Mouse (Mus musculus) heart, adult 18-20 months (tissue): ENCODE measurements around the gene Pycr1. TPM values are rescaled to one million over a fixed set of nuclear protein-coding genes. Genes with fewer than 3 reads are reported as not detected.

ENCODE experiments used
- DNase-seq, 2 experiments: peaks; one replicate each; pipeline ENCODE4 v3.0.0; 2021 to 2022; ENCODE audit warnings: mixed read lengths in 1 of 2
- total RNA-seq, 2 experiments: library from RNA; stranded (reverse); gene quantifications; 2 replicates each; pipeline ENCODE4 v1.2.3; 2021

Pycr1 gene
- total RNA-seq, 2 experiments from 2014 or later, result 1.1 to 1.3 TPM

DNA sequence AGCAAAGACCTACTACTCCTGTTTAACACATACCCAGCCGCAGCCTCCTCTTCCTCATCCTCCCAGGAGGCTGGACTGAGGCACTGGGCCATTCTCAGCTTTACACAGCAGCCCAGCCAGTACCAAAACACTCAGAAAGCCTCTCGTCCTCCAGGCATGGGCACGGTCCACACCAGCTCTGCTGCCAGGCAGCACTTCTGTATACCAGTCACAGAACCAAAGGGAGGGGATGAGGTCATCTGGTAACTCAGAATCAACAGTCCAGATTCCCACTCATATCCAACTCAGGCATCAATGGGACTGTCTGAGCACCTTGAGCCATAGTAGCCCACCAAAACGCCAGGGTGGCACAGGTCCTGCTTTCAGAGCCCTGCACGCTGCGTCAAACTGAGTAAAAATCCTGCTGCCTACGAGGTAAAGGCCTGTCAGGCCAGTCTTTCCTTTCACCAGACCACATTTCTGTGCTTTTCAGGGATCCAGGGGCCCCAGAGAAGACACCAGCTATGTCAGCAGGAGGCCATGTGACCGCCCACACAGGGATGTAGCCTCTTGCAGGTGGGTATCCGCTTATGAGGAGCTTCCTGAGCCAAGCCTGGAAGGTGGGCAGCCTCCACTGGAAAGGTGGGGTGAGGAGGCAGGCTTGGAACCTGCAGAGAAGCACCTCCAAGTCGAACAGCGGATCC, 16.6 kb downstream of the Pycr1 start:
- no peak for DNase-seq

DNA sequence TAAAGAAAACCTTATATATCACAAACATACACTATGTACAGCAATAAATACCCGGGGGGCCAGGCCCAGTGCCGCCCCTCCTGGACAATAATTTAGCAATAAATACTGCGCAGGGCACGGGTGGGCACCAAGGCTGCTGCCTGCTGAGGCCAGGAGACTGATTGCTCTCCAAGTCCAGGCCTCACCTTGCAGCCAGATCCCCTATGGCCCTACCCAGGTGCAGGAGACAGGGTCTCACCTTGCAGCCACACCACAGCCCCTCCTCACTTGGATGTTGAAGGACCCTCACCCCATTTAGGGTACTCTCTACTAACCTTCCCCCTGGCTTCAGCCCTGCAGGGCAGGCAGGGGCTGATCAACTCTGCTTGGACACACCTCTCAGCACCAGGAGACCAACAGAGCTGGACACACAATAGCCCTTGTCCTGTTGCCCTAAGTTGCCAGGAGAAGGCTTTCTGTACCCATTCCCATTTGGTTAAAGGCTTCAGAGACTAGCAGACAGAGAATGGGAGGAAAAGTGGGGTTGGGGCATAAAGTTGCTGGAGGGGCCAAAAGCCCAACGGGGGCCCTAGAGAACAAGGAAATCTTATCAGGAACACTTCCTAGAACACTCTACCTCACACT, 18.3 kb downstream of the Pycr1 start, which contains the start of gene Sirt7:
Gene Sirt7 (minus strand): TSS at position 89 of the 624 bp plus-strand sequence.
- no peak for DNase-seq

DNA sequence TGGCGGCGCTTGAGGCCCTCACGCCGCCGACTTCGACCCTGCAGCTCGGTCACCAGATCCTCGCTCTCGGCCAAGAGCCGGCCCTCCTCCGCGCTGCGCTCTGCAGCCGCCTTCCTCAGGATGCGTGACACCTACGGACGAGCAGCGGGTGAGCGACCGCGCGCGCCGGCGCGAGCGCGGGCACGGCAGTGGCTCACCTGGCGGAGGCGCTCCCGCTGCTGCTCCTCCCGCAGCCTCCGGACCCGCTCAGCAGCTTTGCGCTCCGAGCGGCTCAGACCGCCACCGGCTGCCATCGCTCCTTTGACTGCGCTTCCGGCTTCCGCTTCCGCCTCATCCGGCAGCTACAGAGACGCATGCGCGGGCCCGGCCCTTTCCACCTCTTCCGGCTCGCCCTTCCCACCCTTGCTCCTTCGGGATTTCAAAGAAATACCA, 18.9 kb downstream of the Pycr1 start:
- peak; percentile 89 to 93 for DNase-seq

DNA sequence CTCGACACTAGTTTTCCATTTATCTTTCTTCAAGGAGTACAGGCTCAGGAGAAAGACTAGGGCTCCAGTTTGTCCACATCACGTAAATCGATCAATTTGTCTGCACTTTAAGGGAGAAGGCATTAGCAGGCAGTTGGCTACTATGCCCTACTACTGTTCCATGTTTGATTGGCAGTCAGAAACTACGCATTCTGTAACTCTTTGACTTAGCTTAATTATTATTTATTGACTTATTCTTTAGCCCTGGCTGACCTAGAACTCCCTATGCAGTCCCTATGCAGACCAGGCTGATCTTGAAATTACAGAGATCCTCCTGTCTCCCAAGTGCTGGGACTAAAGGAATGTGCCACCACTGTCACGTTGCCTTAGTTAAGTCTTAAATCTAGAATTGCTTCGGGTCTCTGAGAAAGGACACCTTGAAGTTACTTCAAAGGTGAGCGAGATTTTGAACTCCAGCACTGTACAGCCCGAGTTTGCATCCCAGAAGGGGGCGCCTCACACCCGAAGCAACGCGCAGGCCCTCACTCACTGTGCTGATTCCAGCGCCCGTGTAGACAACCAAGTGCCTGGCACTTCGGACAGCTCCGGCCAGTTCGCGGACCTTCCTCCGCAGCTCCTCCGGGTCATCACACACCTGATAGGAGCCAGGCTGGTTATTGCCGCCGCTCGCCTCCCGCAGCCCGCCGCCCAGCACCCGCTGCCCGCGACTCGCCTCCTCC, 19.4 kb downstream of the Pycr1 start:
- DNase-seq, result peak; percentile 57 to 75

DNA sequence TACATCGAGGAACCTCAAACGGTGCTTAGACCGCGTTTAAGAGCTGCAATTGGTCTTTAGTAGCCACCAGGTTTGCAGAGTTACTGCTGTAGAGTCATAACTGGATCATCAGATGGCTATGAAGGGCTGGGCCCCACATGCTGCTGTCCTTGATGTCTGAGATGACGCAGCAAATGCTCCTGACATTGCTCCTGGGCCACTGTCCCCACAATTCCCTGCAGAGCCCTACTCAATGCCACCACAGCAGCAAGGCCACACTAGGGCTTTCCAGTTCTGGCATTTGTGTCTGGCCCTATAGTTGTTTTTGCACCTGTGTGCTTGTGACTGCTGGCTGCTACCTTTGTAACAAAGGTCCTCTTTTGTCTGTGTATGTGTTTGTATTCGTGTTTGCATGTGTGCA, 20.8 kb downstream of the Pycr1 start:
- no peak for DNase-seq

DNA sequence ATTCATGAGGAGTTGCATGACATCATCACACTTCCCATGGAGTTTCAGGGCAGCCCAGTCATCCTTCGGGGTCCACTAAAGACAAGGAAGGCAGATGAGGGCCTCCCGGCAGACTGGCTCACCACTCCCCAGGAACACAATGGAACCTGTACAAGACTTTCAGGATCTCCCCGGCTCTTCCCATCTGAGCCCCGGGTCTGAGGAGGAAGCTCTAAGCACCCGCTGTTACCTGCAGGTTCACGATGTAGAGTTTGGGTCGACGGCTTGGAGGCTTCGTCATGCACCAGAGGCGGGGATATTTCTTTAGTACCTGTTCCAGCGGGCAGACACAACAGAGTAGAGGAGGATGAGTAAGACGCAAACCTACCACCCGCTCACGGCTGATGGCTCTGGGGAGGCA, 23.4 kb downstream of the Pycr1 start:
- DNase-seq, result no peak

DNA sequence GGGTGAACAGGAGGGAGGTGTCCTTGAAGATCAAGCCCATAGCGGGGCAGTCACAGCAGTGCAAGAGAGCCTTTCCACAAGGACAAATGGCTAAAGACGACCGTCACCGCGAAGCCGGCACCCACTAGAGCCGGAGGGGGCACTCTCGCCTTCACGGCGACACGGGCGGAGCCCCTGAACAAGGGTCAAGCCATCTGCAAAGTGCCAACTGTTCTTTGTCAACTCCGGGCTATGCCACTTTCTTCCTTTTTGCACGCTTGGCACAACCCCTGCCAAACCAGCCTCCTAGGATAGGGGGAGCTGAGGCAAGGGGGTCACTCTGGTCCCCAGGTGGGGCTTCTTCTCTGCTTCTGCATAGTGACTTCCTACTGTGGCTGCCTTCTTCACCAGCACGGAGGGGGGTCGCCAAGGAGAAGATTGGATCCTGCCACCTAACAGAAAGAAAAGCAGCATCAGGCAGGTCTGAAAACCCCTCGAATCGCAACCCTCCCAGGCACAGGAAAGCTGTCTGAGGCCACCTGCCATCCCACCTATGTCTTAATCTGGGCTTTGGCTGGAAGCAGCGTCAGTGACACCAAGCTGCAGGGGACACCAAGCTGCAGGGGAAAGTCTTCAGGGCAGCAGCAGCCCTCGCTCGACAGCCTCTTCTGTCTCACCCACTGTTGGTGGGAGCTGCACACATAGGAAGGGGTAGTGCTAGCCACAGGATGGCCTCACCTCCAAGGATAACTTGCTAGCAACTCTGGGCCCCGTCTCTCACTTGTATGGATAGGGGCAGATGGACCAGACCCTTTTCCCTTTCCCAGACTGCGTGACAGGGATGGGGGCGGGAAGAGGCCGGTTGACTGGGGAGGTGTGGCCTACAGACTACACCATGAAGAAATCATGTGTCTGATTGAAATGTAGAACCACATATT, 24.7 kb downstream of the Pycr1 start:
- DNase-seq, result no peak

DNA sequence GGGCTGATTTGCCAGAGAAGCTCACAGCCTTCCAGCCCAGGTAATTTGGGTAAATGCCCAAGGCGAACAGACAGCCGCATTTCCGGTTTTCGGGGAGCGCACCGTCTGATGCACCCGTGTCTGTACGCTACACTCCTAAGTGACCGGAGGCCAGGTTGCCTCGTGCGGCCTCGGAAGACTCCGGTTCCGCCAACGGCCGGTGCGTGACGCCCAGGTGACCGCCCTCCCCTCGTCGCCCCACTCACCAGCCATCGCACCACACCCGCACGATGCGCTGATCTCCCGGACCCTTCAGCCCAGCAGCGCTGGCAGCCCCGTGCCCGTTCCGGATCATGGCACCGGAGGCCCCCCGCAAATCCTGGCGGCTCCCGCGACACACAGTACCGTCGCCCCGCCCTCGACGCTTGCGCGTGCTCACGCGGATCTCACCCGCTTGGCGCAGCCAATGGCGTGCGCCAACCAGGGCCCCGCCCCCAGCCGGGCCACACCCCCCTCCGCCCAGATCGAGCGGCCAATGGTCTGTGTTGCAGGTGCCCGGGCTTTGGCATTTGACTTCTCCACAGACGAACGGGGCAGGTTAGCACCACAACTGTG, 26.0 kb downstream of the Pycr1 start, which contains the start of gene Pcyt2:
Gene Pcyt2 (minus strand): TSS at position 418 of the 594 bp plus-strand sequence.
- DNase-seq, result peak; percentile 90 to 93

DNA sequence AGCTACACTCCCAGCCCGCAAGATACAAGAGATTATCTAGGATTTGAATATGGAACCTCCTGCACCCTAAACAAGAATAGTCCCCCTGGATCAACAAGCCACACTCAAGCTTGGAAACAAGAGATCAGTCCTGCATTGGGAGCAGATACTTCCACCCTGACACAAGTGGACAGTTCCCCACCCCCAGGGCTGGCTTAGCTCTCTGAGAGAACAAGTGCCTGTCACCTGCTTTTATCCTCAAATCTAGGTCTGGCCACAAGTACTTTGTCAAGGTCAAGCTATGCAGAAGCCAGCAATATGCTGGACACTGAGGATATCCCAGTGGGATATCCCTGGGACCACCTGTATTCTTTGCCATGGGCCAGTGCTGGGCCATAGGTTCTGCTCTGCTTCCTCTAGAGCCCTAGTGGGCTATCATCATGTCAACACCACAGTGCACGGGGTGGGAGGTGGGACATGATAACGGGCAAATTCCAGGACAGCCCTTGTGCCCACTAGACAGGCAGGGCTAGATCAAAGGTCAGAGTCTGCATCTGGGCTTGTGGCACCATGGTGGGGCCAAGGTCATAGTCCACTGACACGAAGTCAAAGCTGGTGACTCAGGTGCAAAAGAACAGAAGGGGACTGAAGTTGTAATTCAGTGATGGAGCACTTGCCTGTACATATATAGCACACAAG, 26.8 kb downstream of the Pycr1 start:
- no peak for DNase-seq

DNA sequence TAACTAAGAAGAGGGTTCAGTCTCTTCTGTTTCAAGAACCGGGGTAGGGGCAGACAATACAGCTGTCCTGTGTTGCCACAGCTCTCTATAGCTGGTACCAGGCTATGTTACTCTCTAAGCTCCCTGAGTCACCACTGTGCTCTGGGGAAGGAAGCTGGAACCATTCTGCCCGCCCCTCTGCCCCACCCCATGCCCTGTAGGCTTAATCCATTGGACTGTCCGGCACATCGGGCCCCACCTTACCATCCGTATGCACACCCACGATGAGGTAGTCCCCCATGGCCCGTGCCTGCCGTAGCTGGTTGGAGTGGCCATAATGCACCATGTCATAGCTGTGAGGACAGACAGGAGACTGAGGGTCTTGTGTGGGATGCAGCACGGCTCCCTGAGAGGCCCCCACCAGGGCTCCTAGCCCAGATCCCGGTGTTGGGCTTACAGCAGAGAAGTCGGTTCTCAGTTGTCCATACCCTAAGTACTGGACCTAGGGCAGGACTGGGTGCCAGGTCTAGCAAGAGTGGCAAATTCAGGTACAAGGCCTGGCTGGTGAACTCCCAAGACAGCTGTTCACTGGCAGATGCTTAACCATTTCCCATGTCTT, 27.9 kb downstream of the Pycr1 start:
- DNase-seq, result no peak

DNA sequence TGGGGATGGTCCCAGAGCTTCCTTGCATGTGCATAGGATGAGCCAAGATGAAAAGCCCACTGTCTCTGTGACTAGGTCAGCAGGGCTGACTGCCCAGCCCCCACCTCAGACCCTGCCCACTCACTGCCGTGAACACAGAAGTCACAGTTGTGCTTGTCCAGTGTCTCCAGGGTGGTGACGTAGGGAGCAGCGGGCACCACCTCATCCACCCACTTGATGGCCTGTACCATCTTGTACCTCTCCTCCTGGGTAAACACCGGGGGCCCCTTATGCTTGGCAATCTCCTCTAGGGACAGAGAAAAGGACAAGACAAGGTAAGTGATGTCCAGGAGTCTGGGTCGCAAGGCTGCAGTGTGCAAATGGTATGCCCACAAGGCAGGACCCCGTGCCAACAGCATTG, 28.4 kb downstream of the Pycr1 start:
- no peak for DNase-seq

DNA sequence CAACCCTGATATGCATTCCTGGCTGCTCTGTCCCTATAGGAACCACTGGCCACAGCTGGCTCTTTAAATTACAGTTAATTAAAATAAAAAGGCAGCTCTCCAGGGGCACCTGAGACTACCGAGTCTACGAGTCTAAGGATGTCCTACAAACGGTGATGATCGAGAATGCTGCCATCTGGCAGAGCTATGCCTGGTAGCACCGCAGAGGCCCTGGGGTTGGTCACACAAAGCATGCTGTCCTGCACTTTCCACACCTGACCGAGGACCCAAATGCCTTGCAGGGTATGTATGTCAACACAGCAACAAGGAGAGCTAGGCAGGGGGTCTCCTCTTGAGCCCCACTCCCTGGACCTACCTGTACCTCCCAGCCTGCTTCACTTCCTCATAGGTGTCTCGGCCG, 29.6 kb downstream of the Pycr1 start:
- no peak for DNase-seq

DNA sequence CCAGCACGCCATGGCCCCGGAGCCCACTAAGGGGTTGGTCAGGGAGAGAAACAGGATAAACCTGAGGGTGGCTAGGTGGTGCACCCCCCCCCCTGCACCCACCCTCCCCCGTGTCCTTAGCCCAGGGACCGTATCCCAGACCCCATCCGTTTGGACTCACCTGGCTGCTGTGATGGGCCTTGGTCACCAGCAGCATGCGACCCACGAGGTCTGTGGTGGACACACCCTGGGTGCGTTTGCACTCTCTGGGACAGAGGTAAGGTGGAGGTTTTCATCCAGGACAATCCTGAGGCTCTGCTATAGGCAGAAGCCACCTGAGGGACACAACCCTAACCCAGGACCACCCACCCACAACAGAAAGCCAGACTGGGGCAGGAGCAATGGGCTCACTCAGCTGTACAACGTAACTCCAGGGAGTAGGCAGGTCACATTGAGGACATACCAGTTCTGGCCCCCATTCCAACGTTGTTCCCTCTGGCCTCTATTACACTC, 30.0 kb downstream of the Pycr1 start:
- DNase-seq, result no peak

DNA sequence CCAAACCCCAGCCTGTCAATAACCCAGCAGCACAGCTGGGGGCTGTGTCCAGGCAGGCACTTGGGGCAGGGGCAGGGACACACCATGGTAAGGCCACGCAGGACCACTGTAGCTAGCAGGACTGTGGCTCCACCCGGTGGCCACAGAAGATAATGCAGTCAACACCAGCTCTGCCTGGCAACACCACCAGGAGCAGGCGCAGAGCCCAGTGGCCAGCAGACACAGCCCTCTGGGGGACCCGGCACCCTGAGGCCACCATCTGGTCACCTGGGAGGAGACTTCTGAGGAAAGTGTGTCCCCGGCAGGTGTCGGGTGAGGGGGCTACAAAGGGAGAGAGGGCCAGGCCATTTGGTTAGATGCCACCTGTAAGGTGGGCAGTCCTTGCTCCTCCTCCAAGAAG, 30.8 kb downstream of the Pycr1 start:
- peak; percentile 67 to 80 for DNase-seq

DNA sequence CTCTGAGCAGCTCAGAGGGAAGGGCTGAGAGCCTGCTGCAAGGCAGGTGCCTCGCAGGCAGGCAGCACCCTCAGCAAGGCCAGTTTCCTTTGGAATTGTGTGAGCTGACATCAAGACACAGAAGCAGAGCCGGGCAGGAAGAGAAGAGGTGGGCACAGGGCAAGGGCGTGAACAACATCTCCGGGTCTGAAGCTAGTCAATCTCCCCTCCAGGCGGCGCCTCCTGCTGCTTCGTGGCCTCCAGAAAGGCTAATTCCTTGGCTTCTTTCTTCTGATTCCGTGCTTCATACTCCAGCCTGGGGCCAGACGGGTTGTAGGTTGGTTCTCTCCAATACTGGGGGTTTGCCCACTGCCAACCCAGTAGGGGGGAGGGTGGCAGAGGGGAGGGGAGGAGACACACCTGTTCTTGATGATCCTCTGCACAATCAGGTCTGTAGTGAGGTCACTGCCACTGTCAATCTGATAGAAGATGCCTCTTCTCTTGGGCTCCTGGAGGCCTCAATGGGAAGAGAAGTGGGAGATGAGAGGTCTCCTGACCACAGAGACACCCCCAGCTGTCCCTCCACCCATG, 33.0 kb downstream of the Pycr1 start:
- no peak for DNase-seq

DNA sequence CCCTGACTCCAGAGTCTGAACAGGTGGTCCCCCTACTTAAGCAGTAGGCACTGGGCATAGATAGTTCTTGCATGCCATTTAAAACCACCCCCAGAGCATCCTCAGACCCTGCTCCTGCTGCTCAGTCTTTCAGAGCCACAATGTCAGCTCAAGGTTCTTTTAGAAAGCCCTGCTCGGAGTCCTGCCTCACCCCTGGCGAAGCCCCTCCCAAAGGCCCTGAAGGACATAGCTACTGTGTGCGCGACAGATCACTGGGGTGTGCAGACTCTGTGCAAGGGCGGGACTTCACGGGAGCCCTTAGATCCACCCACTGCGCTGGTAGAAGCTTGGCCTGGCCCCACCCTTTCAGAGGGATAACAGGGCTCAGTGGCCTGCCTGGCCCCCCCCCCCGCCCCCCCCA, 34.3 kb downstream of the Pycr1 start:
- no peak for DNase-seq

DNA sequence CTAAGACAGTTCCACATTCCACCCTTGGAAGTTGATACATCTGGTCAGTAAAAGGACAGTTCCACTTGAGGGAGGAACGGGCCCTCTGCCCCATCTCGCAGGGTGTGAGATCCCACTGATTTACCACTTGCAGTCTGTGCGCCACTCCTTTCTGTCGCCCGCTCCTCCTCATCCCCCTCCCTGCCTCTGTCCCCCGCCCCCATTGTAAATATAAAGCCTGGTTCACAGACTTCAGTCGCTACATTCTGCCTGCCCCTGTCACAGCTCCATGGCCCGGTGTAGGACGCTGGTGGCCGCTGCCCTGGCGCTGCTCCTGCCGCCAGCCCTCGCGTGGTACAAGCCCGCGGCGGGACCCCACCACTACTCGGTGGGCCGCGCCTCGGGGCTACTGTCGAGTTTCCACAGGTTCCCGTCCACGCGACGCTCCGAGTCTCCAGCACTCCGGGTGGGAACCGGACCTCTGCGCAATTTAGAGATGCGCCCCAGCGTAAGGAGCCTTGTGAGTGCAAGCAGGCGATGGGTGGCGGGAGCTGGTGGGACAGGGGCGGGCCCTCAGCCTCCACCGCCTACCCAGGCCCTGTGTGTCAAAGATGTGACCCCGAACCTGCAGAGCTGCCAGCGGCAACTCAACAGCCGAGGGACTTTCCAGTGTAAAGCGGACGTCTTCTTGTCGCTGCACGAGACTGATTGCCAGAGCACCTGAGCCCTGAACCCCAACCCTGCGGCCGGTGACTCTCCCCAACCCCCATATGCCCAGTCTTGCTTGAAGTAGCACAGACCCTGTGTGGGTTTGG, 35.1 kb downstream of the Pycr1 start, which contains the start of gene Npb:
Gene Npb (plus strand): TSS at position 237 of the 794 bp plus-strand sequence.
- peak in 1 of 2 experiments; percentile 3 for DNase-seq

DNA sequence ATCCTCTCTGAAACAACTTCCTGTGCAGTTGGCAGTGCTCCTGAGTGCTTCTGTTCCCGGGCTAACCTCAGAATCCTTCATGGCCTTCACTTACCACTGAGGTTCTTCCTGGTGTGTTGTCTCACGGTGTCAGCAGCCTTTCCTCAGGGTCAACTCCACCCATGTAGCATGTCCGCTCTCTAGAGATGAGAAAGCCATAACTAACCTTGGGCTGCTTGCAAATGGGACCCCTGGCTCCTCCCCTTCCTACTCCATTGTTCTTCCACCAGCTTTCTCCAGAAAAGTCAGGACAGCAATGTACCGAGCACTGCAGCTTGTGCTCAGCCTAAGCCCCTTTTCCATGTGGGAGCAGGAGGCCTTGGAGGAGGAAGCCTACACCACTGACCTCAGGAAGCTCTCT, 36.8 kb downstream of the Pycr1 start:
- peak in 1 of 2 experiments; percentile 4 for DNase-seq

DNA sequence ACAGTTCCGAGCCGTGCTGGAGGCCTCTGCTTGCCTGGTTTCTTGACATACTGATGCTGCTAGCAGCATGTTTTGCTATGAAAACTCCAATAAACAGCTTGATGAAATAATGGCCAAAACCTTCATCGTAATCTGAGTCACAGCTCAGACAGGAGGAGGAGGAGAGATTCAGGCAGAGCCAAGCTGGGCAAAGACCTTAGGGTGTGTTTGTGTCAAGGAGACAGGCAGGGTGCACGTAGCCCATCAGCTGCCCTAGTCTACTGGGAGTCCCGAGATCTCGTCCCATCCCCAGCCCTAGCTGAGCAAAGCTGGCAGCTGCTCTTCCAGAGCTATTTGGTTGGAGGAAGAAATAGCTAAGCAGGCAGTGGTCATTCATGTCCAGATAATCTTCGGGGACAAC, 37.9 kb downstream of the Pycr1 start:
- no peak for DNase-seq
